Mouse (Mus musculus) heart, postnatal 4 days (tissue): ENCODE results near the gene Spsb4. TPM values are rescaled to one million over a fixed set of nuclear protein-coding genes. Genes with fewer than 3 reads are reported as not detected.
"Not testable (repeated sequence)": the region's sequence is repeated elsewhere in the genome, so short reads cannot be mapped to it uniquely, and the experiment has no call there.

Experiments used
- DNase-seq: peaks from one replicate; pipeline ENCODE4 v3.0.0; 2021
- total RNA-seq, 2 experiments: library from RNA; stranded (reverse); gene quantifications; 2 replicates each; pipeline ENCODE4 v1.2.3; 2021

Spsb4 gene
- total RNA-seq, 2 experiments from 2014 or later = 30.4 to 34.6 TPM

GRCm38 (mm10) chr9:96948546-96948945 is 70.1 kb downstream of the Spsb4 start:
- no peak for DNase-seq

DNA sequence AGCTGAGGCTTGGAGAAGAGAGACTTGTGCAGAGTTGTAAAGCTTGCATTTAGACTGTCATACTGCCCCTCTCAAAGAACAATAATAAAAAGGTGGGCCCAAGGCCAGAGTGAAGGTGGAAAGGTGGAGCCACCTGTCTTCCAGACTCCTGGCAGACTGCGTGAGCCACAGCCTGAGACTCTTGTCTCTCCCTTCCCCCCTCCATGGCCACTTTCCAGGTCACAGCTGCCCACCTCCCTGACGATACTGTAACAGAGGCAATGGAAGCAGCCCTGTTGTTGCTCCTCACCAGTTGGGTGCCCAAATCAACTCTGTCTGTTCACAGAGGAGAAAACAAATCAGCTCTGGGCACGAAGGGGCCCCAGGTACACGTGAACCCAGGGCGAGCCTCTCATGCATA is 71.5 kb downstream of the Spsb4 start:
- no peak for DNase-seq

DNA sequence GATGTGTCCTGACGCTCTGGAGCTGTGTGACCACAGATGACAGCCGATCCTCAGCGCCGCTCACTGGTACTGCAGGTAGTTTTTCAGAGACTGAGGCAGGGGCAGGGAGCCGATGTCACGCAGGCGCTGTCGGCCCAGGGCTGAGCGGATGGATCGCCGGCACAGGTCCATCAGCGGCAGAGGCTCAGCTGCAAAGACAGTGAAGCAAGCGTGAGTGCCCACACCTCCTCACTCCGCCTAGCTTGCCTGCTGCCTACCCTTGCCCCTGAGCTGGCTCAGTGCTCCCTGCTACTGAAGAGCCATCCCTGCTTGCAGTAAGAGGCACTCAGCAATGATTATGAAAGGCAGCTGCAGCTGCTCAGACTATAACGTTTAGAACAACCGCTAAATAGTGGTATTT is 74.1 kb downstream of the Spsb4 start:
- no peak for DNase-seq

GRCm38 (mm10) chr9:96942975-96943374 is 75.7 kb downstream of the Spsb4 start:
- no peak for DNase-seq

DNA sequence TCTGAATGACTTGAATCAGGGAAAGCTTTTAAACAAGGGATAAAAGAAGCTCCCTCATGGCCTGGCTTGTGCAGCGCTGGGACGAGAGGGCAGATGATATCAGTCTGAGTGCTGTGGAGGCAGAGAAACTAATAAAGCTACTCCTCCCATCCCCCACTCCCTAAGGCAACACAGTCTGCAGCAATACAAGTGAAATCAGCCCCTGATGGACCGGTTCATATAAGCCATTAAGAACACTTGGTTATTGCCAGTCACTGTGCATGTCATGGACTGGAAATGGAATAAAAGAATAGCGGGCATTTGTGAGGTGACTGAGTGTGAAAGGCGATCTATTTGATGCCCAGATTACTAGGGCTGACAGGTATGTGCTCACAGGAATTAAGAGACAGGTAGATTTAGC is 79.8 kb downstream of the Spsb4 start:
- DNase-seq = no peak

DNA sequence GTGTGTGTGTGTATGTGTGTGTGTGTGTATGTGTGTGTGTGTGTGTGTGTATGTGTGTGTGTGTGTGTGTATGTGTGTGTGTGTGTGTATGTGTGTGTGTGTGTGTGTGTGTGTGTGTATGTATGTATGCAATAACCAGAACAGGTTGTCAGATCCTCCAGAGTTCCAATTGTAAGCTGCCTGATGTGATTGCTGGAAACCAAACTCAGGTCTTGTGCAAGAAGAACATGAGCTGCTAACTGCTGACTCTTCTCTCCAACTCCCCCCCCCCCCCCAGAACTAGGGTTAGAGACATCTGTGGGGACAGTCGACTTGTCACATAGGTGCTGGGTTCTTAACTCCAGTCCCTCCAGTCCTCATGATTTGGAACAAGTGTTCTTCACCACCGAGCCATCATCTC is 82.2 kb downstream of the Spsb4 start:
- DNase-seq = not testable (repeated sequence)

DNA sequence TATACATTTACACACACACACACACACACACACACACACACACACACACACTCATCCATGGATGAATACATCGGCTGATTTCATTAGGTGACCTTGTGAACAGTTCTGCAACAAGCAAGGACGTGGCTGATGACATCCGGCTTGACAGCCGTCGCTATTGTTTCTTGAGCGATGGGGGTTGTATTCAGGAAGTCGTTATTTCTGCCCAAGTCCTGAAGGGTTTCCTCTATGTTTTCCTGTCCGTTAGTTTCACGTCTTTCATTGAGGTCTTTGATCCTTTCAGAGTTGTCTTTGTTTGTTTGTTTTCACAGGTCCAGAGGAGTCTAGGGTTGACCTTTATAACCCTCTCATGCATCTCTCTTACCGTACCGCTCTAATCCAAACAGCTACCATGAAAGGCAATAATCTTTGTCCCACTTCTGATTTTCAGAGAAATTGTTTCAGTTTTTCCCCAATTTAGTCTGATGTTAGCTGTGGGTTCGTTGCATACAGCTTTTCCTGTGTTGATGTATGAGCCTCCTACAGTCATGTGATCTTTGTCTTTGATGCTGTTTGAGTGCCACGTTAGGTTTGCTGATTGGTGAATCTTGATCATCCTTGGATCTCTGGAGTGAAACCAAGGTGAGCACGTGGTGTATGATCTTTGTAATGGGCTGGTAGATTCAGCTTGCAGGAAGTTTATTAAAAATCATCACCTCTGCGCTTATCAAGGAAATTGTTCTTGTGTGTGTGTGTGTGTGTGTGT is 82.9 kb downstream of the Spsb4 start:
- DNase-seq = no peak

DNA sequence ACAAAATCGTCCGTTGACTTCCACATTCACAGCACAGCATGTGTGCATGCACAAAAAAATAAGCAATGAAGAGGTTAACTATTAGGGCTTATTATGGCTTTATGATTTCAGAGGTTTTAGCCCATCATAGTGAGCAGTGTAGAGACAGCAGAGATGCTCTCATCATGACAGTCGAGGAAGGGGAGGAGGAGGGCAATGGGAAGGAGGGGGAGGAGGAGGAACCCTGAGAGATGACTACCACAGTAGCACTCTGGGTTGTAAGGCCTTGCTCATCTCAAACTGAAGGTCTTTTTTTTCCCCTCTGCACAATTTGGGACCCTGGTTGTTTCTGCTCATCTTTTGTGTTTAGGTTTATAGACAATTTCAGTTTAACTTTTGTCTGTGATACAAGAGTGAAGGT is 83.8 kb downstream of the Spsb4 start:
- DNase-seq = no peak

DNA sequence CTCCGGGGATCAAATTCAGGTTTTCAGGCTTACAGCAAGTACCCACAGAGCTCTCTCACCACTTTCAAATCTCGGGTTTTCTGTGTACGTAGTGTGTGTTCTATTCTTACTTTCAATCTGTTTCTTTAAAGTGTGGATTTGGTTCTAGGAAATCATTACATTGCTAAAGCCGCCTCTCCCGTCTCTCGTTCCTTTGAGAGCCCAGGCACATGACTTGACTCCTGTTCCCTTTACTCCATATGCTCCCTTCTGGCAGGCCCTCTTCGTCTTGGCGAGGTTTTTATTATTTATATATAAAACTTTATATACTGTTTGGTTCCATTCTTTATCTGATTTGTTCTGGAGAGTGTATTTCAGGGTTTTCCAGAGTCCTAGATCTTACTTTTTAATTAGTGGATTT is 85.9 kb downstream of the Spsb4 start:
- DNase-seq = no peak

GRCm38 (mm10) chr9:96923577-96924316 is 94.9 kb downstream of the Spsb4 start:
- DNase-seq = no peak

GRCm38 (mm10) chr9:96923119-96923518 is 95.5 kb downstream of the Spsb4 start:
- DNase-seq = no peak

- DNase-seq = peak; percentile 97
Measured at GRCm38 (mm10) chr9:96916620-96917538, 101.8 kb downstream of the Spsb4 start.

- DNase-seq = no peak
Measured at GRCm38 (mm10) chr9:96916076-96916475, 102.6 kb downstream of the Spsb4 start.

- no peak for DNase-seq
Measured at GRCm38 (mm10) chr9:96914851-96915250, 103.8 kb downstream of the Spsb4 start.

DNA sequence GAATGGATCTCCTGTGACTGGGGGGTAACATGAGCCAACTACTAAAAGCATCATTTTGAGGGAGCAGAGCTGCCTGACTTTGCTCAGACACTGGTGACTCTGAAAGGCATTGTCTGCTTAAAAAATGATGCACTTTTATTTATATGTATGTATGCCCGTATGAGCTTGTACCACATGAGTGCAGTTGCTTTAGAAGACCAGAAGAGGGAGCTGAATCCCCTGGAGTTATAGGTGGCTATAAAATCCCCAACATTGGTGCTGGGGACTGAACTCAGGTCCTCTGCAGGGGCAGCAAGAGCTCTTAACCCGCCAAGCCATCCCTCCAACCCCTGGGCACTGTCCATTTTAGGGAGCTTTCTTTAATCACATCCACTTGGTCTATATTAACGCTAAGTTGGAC is 104.6 kb downstream of the Spsb4 start:
- DNase-seq = no peak

DNA sequence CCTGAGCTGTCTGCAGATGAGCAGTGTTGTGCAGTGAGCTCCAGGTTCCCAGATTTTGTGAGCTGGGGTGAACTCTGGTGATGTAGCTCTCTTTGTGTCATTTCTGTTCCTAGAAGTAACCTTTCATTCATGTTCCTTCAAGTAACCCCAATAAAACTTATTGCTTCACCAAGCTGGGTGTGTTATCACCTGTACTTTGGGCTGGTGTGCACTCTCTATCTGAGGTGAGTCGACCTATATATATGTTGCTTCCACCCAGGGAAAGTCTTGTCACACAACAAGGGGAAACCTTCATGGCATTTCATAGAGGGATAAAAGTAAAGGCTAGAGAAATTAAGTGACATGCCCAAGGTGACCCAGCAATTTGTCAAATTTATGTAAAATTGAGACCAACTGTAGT is 109.1 kb downstream of the Spsb4 start:
- DNase-seq = no peak

DNA sequence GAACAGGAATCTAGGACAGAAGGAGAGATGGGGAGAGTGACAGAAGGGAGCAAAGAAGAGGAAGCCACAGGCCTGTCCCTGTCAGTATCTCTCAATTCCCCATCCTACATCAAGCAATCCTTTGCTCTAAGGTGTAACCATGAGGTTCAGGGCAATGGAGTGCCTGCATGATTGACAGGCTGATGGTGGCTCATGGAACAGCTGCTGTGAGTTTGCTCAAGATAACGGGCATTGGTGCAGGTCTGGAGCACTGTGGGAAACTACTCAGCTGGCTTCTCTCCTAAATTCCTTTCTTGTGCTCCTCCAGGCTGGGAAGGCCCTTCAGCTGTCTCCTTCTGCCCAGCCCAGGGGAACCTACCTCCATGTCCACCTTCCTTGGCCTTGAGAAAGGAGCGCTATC is 109.9 kb downstream of the Spsb4 start:
- DNase-seq = no peak

DNA sequence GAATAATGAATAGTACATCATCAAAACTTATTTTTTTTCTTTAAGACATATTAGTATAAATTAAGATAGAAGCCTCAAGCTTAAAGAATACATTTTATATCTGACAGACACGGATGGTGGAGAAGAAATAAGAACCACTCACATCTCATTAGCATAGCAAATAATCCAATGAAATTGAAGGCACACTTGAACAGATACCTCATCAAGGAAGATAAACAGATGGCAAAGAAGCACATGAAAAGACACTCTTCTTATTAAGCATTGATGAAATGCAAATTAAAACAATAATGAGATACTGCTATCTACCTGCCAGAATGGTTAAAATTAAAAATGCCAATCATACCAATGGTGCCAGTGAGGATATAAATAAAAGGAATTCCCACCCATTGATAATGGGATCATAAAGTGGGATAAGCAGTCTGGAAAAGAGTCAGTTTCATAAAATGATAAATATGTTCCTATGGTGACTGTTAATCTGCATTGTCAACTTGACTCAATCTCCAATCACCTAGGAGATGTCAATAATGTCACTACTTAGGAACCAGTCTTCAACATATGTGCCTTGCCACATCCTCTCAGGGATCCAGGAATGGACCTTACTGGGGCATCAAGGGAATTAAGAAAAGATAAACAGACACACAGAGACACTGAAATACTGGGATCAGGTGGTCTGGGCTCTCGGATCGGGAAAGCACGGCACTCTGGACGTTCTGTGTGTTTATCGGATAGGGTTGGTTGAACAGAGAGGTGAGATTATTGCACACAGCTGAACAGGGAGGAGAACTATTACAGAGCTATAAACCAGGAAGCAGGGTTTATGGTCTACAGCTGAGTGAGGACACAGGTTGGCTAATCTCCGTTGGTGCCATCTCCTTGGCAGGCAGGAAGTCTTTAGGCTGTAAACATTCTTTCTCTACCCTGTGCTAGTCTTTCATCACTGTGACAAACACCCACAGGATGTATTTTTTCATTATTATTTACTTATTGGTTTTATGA is 114.0 kb downstream of the Spsb4 start:
- DNase-seq = no peak

- DNase-seq = no peak
Measured at GRCm38 (mm10) chr9:96899717-96900116, 118.9 kb downstream of the Spsb4 start.

- no peak for DNase-seq
Measured at GRCm38 (mm10) chr9:96899004-96899403, 119.6 kb downstream of the Spsb4 start.

GRCm38 (mm10) chr9:96896690-96897089 is 122.0 kb downstream of the Spsb4 start:
- no peak for DNase-seq

GRCm38 (mm10) chr9:96893582-96893981 is 125.1 kb downstream of the Spsb4 start:
- no peak for DNase-seq
